Mouse (Mus musculus): ENCODE measurements at regions not wholly inside any gene's neighbourhood (a gene's known extent, or its start where the extent isn't known, plus 50 kb on each side); places are given as distances from the start of the nearest gene placed in this dataset.

GRCm38 (mm10) chr10:98733950-98734585 is 180.1 kb upstream of the Atp2b1 start:
- WGBS = 87% methylated on average over 7 of the region's 7 CpGs
- ATAC-seq (ENCODE audit: low FRiP score) (no peak), DNase-seq (ENCODE audit: low spot score) (no peak)
- Histone ChIP-seq H3K4me3 (replicated peaks; ENCODE audit: low read length) (no peak overlapping the region), H3K9ac (no peak overlapping the region), H3K36me3 (replicated peaks; ENCODE audit: control insufficient read depth, insufficient read depth) (no peaks in the 10 kb centered on the region), H3K4me2 (replicated peaks) (no peak overlapping the region), H3K27me3 (ENCODE audit: control insufficient read depth, insufficient read depth, low read length) (no peaks in the 10 kb centered on the region), H3K4me1 (replicated peaks; ENCODE audit: control insufficient read depth, insufficient read depth, low read length) (no peaks in the 10 kb centered on the region), H3K27ac (no peak overlapping the region), H3K9me3 (ENCODE audit: control insufficient read depth, low read length) (no peaks in the 10 kb centered on the region)

GRCm38 (mm10) chr10:98740507-98741147 is 173.6 kb upstream of the Atp2b1 start:
- H3K9ac ChIP-seq = no peak overlapping the region

GRCm38 (mm10) chr10:98741398-98741797 is 172.8 kb upstream of the Atp2b1 start:
- no peaks in the 10 kb centered on the region for H3K36me3 ChIP-seq (replicated peaks; ENCODE audit: control insufficient read depth, insufficient read depth)
- ATAC-seq (ENCODE audit: low FRiP score) = no peak
- no peak overlapping the region for H3K4me2 ChIP-seq (replicated peaks)
- H3K4me1 ChIP-seq (replicated peaks; ENCODE audit: control insufficient read depth, insufficient read depth, low read length) = no peaks in the 10 kb centered on the region
- H3K27me3 ChIP-seq (ENCODE audit: control insufficient read depth, insufficient read depth, low read length) = no peaks in the 10 kb centered on the region
- no peak overlapping the region for H3K9ac ChIP-seq
- H3K4me3 ChIP-seq (replicated peaks; ENCODE audit: low read length) = no peak overlapping the region
- no peak for DNase-seq (ENCODE audit: low spot score)
- no peaks in the 10 kb centered on the region for H3K9me3 ChIP-seq (ENCODE audit: control insufficient read depth, low read length)
- 66% methylated on average over 5 of the region's 5 CpGs for WGBS
- H3K27ac ChIP-seq = no peak overlapping the region

More at GRCm38 (mm10) chr10:98740507-98741147, 173.6 kb upstream of the Atp2b1 start:
- Histone ChIP-seq H3K27me3 (ENCODE audit: control insufficient read depth, insufficient read depth, low read length) (no peaks in the 10 kb centered on the region), H3K4me1 (replicated peaks; ENCODE audit: control insufficient read depth, insufficient read depth, low read length) (no peaks in the 10 kb centered on the region), H3K4me2 (replicated peaks) (no peak overlapping the region), H3K4me3 (replicated peaks; ENCODE audit: low read length) (no peak overlapping the region), H3K9me3 (ENCODE audit: control insufficient read depth, low read length) (no peaks in the 10 kb centered on the region), H3K27ac (no peak overlapping the region), H3K36me3 (replicated peaks; ENCODE audit: control insufficient read depth, insufficient read depth) (no peaks in the 10 kb centered on the region)
- WGBS = 93% methylated on average over 7 of the region's 7 CpGs
- DNase-seq (ENCODE audit: low spot score) (no peak), ATAC-seq (ENCODE audit: low FRiP score) (no peak)

- ATAC-seq (ENCODE audit: low FRiP score) = no peak
- no peak overlapping the region for H3K9ac ChIP-seq
- H3K36me3 ChIP-seq (replicated peaks; ENCODE audit: control insufficient read depth, insufficient read depth) = no peaks in the 10 kb centered on the region
- DNase-seq (ENCODE audit: low spot score) = no peak
- no peak overlapping the region for H3K4me3 ChIP-seq (replicated peaks; ENCODE audit: low read length)
- no peaks in the 10 kb centered on the region for H3K27me3 ChIP-seq (ENCODE audit: control insufficient read depth, insufficient read depth, low read length)
- H3K4me2 ChIP-seq (replicated peaks) = no peak overlapping the region
- H3K4me1 ChIP-seq (replicated peaks; ENCODE audit: control insufficient read depth, insufficient read depth, low read length) = no peaks in the 10 kb centered on the region
- H3K27ac ChIP-seq = no peak overlapping the region
- 73% methylated on average over 16 of the region's 16 CpGs for WGBS
- H3K9me3 ChIP-seq (ENCODE audit: control insufficient read depth, low read length) = no peaks in the 10 kb centered on the region
These were observed 171.2 kb upstream of the Atp2b1 start for GRCm38 (mm10) chr10:98742822-98743605.

GRCm38 (mm10) chr10:98744246-98744645 is 170.0 kb upstream of the Atp2b1 start:
- WGBS = 53% methylated on average over 6 of the region's 6 CpGs
- H3K4me1 ChIP-seq (replicated peaks; ENCODE audit: control insufficient read depth, insufficient read depth, low read length) = 0 out of 2 replicates have a peak, but pooled peaks cover 4% of the 10 kb centered on the region
- H3K9ac ChIP-seq = no peak overlapping the region
- no peaks in the 10 kb centered on the region for H3K9me3 ChIP-seq (ENCODE audit: control insufficient read depth, low read length)
- H3K4me3 ChIP-seq (replicated peaks; ENCODE audit: low read length) = no peak overlapping the region
- no peak for DNase-seq (ENCODE audit: low spot score)
- H3K27me3 ChIP-seq (ENCODE audit: control insufficient read depth, insufficient read depth, low read length) = no peaks in the 10 kb centered on the region
- no peak for ATAC-seq (ENCODE audit: low FRiP score)
- no peak overlapping the region for H3K4me2 ChIP-seq (replicated peaks)
- H3K27ac ChIP-seq = no peak overlapping the region
- H3K36me3 ChIP-seq (replicated peaks; ENCODE audit: control insufficient read depth, insufficient read depth) = no peaks in the 10 kb centered on the region

GRCm38 (mm10) chr10:98744662-98745061 is 169.5 kb upstream of the Atp2b1 start:
- Histone ChIP-seq H3K4me2 (replicated peaks) (no peak overlapping the region), H3K27ac (no peak overlapping the region), H3K4me3 (replicated peaks; ENCODE audit: low read length) (no peak overlapping the region), H3K4me1 (replicated peaks; ENCODE audit: control insufficient read depth, insufficient read depth, low read length) (0 out of 2 replicates have a peak, but pooled peaks cover 4% of the 10 kb centered on the region), H3K9ac (no peak overlapping the region), H3K36me3 (replicated peaks; ENCODE audit: control insufficient read depth, insufficient read depth) (no peaks in the 10 kb centered on the region), H3K27me3 (ENCODE audit: control insufficient read depth, insufficient read depth, low read length) (no peaks in the 10 kb centered on the region), H3K9me3 (ENCODE audit: control insufficient read depth, low read length) (no peaks in the 10 kb centered on the region)
- 42% methylated on average over 6 of the region's 6 CpGs for WGBS
- no peak for DNase-seq (ENCODE audit: low spot score)
- ATAC-seq (ENCODE audit: low FRiP score) = no peak

- Histone ChIP-seq H3K4me2 (replicated peaks) (no peak overlapping the region), H3K27ac (no peak overlapping the region), H3K4me1 (replicated peaks; ENCODE audit: control insufficient read depth, insufficient read depth, low read length) (0 out of 2 replicates have a peak, but pooled peaks cover 4% of the 10 kb centered on the region), H3K27me3 (ENCODE audit: control insufficient read depth, insufficient read depth, low read length) (no peaks in the 10 kb centered on the region), H3K9me3 (ENCODE audit: control insufficient read depth, low read length) (no peaks in the 10 kb centered on the region), H3K9ac (no peak overlapping the region), H3K36me3 (replicated peaks; ENCODE audit: control insufficient read depth, insufficient read depth) (no peaks in the 10 kb centered on the region), H3K4me3 (replicated peaks; ENCODE audit: low read length) (no peak overlapping the region)
- no peak for DNase-seq (ENCODE audit: low spot score)
- ATAC-seq (ENCODE audit: low FRiP score) = no peak
- WGBS = 90% methylated on average over 2 of the region's 2 CpGs
These were observed 168.8 kb upstream of the Atp2b1 start for GRCm38 (mm10) chr10:98745409-98745808.

- no peak overlapping the region for H3K9ac ChIP-seq
- DNase-seq (ENCODE audit: low spot score) = no peak
- ATAC-seq (ENCODE audit: low FRiP score) = no peak
These were observed 168.3 kb upstream of the Atp2b1 start for GRCm38 (mm10) chr10:98745861-98746260.

GRCm38 (mm10) chr10:98748856-98749583 is 165.2 kb upstream of the Atp2b1 start:
- no peaks in the 10 kb centered on the region for H3K27me3 ChIP-seq (ENCODE audit: control insufficient read depth, insufficient read depth, low read length)
- H3K9me3 ChIP-seq (ENCODE audit: control insufficient read depth, low read length) = no peaks in the 10 kb centered on the region
- no peak overlapping the region for H3K4me3 ChIP-seq (replicated peaks; ENCODE audit: low read length)
- 0 out of 2 replicates have a peak, but pooled peaks cover 4% of the 10 kb centered on the region for H3K4me1 ChIP-seq (replicated peaks; ENCODE audit: control insufficient read depth, insufficient read depth, low read length)
- DNase-seq (ENCODE audit: low spot score) (peak; percentile 68), ATAC-seq (ENCODE audit: low FRiP score) (peak; percentile 77; the same call in 1 of the 2 replicates)
- no peaks in the 10 kb centered on the region for H3K36me3 ChIP-seq (replicated peaks; ENCODE audit: control insufficient read depth, insufficient read depth)
- 8% methylated on average over 3 of the region's 3 CpGs for WGBS
- no peak overlapping the region for H3K4me2 ChIP-seq (replicated peaks)
- H3K9ac ChIP-seq = no peak overlapping the region
- H3K27ac ChIP-seq = no peak overlapping the region; the same call in 1 of the 2 replicates

More at GRCm38 (mm10) chr10:98745861-98746260, 168.3 kb upstream of the Atp2b1 start:
- Histone ChIP-seq H3K4me1 (replicated peaks; ENCODE audit: control insufficient read depth, insufficient read depth, low read length) (0 out of 2 replicates have a peak, but pooled peaks cover 4% of the 10 kb centered on the region), H3K27ac (no peak overlapping the region), H3K4me2 (replicated peaks) (no peak overlapping the region), H3K4me3 (replicated peaks; ENCODE audit: low read length) (no peak overlapping the region), H3K27me3 (ENCODE audit: control insufficient read depth, insufficient read depth, low read length) (no peaks in the 10 kb centered on the region), H3K36me3 (replicated peaks; ENCODE audit: control insufficient read depth, insufficient read depth) (no peaks in the 10 kb centered on the region), H3K9me3 (ENCODE audit: control insufficient read depth, low read length) (no peaks in the 10 kb centered on the region)
- WGBS = 91% methylated on average over 5 of the region's 5 CpGs
